Mouse (Mus musculus) small intestine, adult 2 months (tissue): ENCODE measurements around the gene Cenpf.

Experiments used
- CTCF ChIP-seq: fragments of 200-500 bp; IDR thresholded peaks from 2 replicates; pipeline ENCODE4 v1.5.1; 2012; ENCODE audit warnings: low read depth, mild to moderate bottlenecking, control low read depth, inconsistent platforms, low read length, moderate library complexity, mixed read lengths; ENCODE audit not compliant: insufficient replicate concordance, insufficient read length; ENCODE audit errors: extremely low read depth
- POLR2A ChIP-seq: fragments of 200-500 bp; IDR thresholded peaks from 2 replicates; pipeline ENCODE4 v1.6.1; 2012; ENCODE audit warnings: low read depth, mild to moderate bottlenecking, control low read depth, inconsistent platforms, low read length, moderate library complexity

DNA sequence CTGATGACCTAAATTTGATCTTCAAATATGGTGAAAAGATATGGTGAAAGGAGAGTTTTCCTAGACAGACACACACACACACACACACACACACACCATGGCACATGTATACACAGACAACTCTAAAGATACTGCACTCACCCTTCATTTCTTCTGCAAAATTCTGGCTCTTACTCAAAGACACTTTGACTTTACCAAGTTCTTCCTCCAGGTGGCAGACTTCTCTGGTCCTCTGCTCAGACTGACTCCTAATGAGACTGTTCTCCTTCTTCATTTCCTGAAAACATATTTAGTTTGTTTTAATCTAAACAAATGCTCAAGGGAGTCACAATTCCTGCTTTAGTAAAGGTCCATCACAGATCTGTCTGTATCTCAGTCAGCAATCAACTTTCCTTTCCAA is 26.0 kb downstream of the Cenpf start:
- TF ChIP-seq CTCF (no peak), POLR2A (no peak)
